Mouse (Mus musculus) T-cell, adult 66 days (primary cell): ENCODE results near the gene Pde11a. TPM values are rescaled to one million over a fixed set of nuclear protein-coding genes. Genes with fewer than 3 reads are reported as not detected.

Experiments
- total RNA-seq, 2 experiments: library from RNA; stranded (reverse); gene quantifications; 3 replicates in 1 of 2; 4 replicates in 1 of 2; pipeline ENCODE4 v1.2.4; 2023

The Pde11a gene
- total RNA-seq: 1 to 10 TPM; 5.3 to 6.3 TPM

GRCm38 (mm10) chr2:76338215-76339156 is at the start of gene Pde11a:
Gene Pde11a, minus strand, starts transcription at chr2:76338774.

GRCm38 (mm10) chr2:76369821-76370655 is 31.5 kb upstream of the Pde11a start, which contains the start of gene Rbm45:
Gene Rbm45, plus strand, starts transcription at chr2:76369984.

GRCm38 (mm10) chr2:76360226-76360625 is 21.7 kb upstream of the Pde11a start, which contains the start of gene Cyct:
Gene Cyct, minus strand, starts transcription at chr2:76360450.

GRCm38 (mm10) chr2:75981440-75982081 is 357.0 kb downstream of the Pde11a start, which contains the start of gene Ttc30a1:
Gene Ttc30a1, minus strand, starts transcription at chr2:75981967.

GRCm38 (mm10) chr2:75977752-75978368 is 360.7 kb downstream of the Pde11a start, which contains the start of gene Ttc30a2:
Gene Ttc30a2, minus strand, starts transcription at chr2:75978170.

Other genes with a start within 250 kb of the Pde11a start
- gene Cyct, start 21.7 kb upstream of the Pde11a start, total RNA-seq: not detected
- 10 to 100 TPM; 34.2 to 41.3 TPM for gene Rbm45, start 31.2 kb upstream of the Pde11a start, total RNA-seq
- gene Osbpl6, start 67.7 kb upstream of the Pde11a start, total RNA-seq: 1 to 10 TPM; 4.9 to 6.0 TPM